Mouse (Mus musculus) erythroblast, embryonic 14.5 days (primary cell): Measurements from ENCODE around the gene Rnf149. TPM values are rescaled to one million over a fixed set of nuclear protein-coding genes. Genes with fewer than 3 reads are reported as not detected.

Experiments used
- H3K27me3 ChIP-seq: 2 replicates; pipeline ENCODE4 v1.6.1; 2012; ENCODE audit warnings: inconsistent platforms; ENCODE audit not compliant: control insufficient read depth
- H3K36me3 ChIP-seq: 2 replicates; pipeline ENCODE4 v1.6.1; 2012; ENCODE audit warnings: mild to moderate bottlenecking, inconsistent platforms; ENCODE audit not compliant: control insufficient read depth
- H3K4me1 ChIP-seq: 2 replicates; pipeline ENCODE4 v1.6.1; 2012; ENCODE audit warnings: inconsistent platforms; ENCODE audit not compliant: control insufficient read depth
- H3K4me3 ChIP-seq: replicated peaks from 2 replicates; pipeline ENCODE3; 2012; ENCODE audit warnings: moderate library complexity, mild to moderate bottlenecking, inconsistent platforms
- H3K9me3 ChIP-seq: 2 replicates; pipeline ENCODE4 v1.6.1; 2012; ENCODE audit warnings: low read length, inconsistent platforms, mixed read lengths; ENCODE audit not compliant: control insufficient read depth
- GATA1 ChIP-seq: IDR thresholded peaks from 2 replicates; pipeline ENCODE4 v1.6.1; 2012; ENCODE audit warnings: low read length, inconsistent platforms, mixed read lengths
- TAL1 ChIP-seq: IDR thresholded peaks from 3 replicates; pipeline ENCODE4 v1.6.1; 2012; ENCODE audit warnings: low read length, inconsistent platforms, mixed read lengths
- polyA plus RNA-seq: library from polyadenylated mRNA; stranded (reverse); fragments of >175 nt; gene quantifications from 2 replicates; pipeline ENCODE4 v1.2.3, GENCODE M21; 2012

The Rnf149 gene
- polyA plus RNA-seq, 1 experiment, result 1.2 TPM

GRCm38 (mm10) chr1:39502817-39503633 lies 74.2 kb downstream of the Rnf149 start:
- Histone ChIP-seq H3K4me3 (no peak overlapping the region), H3K4me1 (no peaks in the 10 kb centered on the region; the same call in 1 of the 2 replicates), H3K36me3 (no peaks in the 10 kb centered on the region), H3K9me3 (no peaks in the 10 kb centered on the region), H3K27me3 (peaks cover 5% of the 10 kb centered on the region)
- TF ChIP-seq GATA1 (no peak), TAL1 (no peak)

Other genes starting within 250 kb of the Rnf149 start
- gene Rpl31, start 209.6 kb downstream of the Rnf149 start, polyA plus RNA-seq, result 18.9 and 23.5 TPM in 2 replicates
- 0.01 and 0.08 TPM in 2 replicates for gene Tbc1d8, start 98.7 kb downstream of the Rnf149 start, polyA plus RNA-seq
- gene Cnot11, start 42.4 kb downstream of the Rnf149 start, polyA plus RNA-seq, result 3.5 and 3.7 TPM in 2 replicates
- not detected in 2 replicates for gene Creg2, start 74.1 kb upstream of the Rnf149 start, polyA plus RNA-seq
- 0.04 and 0.05 TPM in 2 replicates for gene Rfx8, start 143.6 kb upstream of the Rnf149 start, polyA plus RNA-seq
- gene Gm3646, start 227.9 kb upstream of the Rnf149 start, polyA plus RNA-seq, result not detected in 2 replicates